Mouse (Mus musculus): ENCODE data around the gene Mef2c. TPM values are rescaled to one million over a fixed set of nuclear protein-coding genes. Genes with fewer than 3 reads are reported as not detected.

Mef2c gene
- total RNA-seq (2012; rRNA removed) (not detected in 2 replicates), polyA plus RNA-seq (2012; ENCODE audit: insufficient read depth in 1 of 2, insufficient read length in 2 of 2, low read depth in 1 of 2, low replicate concordance in 2 of 2, missing spikeins in 1 of 2) (not detected)

GRCm38 (mm10) chr13:83503919-83504318, at the start of gene Mef2c:
TSS of gene Mef2c (plus strand) at chr13:83504034.
- Histone ChIP-seq H3K27me3 (ENCODE audit: control insufficient read depth in 1 of 2, insufficient read depth in 2 of 2, low read length in 2 of 2) (no peaks in the 10 kb centered on the region), H3K9me3 (replicated peaks; ENCODE audit: insufficient read depth, low read length) (no peaks in the 10 kb centered on the region), H3K4me3 (ENCODE audit: control insufficient read depth in 1 of 2, insufficient read depth in 1 of 2, low read depth in 2 of 2, low read length in 2 of 2) (no peak within 1 kb of the TSS), H3K79me2 (ENCODE audit: control insufficient read depth, insufficient read depth, low read length, poor library complexity) (no peaks in the 10 kb centered on the region), H3K27ac (ENCODE audit: control insufficient read depth, low read depth, low read length) (no peak within 1 kb of the TSS), H3K36me3 (ENCODE audit: control insufficient read depth in 1 of 2, insufficient read depth in 2 of 2, low read length in 2 of 2) (peaks cover 0 to 7% of the 10 kb centered on the region in 2 experiments; a peak in 2 of 4 replicates), H3K9ac (ENCODE audit: control insufficient read depth, low read depth, low read length, poor library complexity, severe bottlenecking) (no peak within 1 kb of the TSS), H3K4me1 (ENCODE audit: control insufficient read depth in 1 of 2, insufficient read depth in 2 of 2, low read length in 2 of 2) (peaks cover 0 to 3% of the 10 kb centered on the region in 2 experiments; a peak in 1 of 4 replicates)
- TF ChIP-seq SIN3A (IDR thresholded peaks at IDR 0.05; ENCODE audit: low read length) (no peak), TBP (IDR thresholded peaks at IDR 0.05; ENCODE audit: low read depth, low read length) (no peak), GABPA (IDR thresholded peaks at IDR 0.05; ENCODE audit: low read depth, low read length) (no peak), USF1 (IDR thresholded peaks at IDR 0.05; ENCODE audit: low read depth, low read length) (no peak), EP300 (IDR thresholded peaks at IDR 0.05; ENCODE audit: low read depth in 1 of 2, low read length in 2 of 2) (no peak), E2F4 (IDR thresholded peaks at IDR 0.05; ENCODE audit: borderline replicate concordance, low read depth, low read length) (no peak), MAZ (IDR thresholded peaks at IDR 0.05; ENCODE audit: low read depth, low read length) (no peak), CHD2 (IDR thresholded peaks at IDR 0.05; ENCODE audit: low read length) (no peak), MYB (IDR thresholded peaks at IDR 0.05; ENCODE audit: low read depth, low read length) (no peak), POLR2A (IDR thresholded peaks at IDR 0.05; ENCODE audit: control insufficient read depth in 1 of 2, insufficient read depth in 1 of 2, low read depth in 1 of 2, low read length in 2 of 2, poor library complexity in 1 of 2) (no peak), ZKSCAN1 (IDR thresholded peaks at IDR 0.05; ENCODE audit: low read depth, low read length) (no peak), TAL1 (IDR thresholded peaks at IDR 0.05; ENCODE audit: low read length) (no peak), MXI1 (IDR thresholded peaks at IDR 0.05; ENCODE audit: low read depth, low read length) (no peak), ZNF384 (IDR thresholded peaks at IDR 0.05; ENCODE audit: low read depth, low read length) (no peak), JUND (IDR thresholded peaks at IDR 0.05; ENCODE audit: low read depth, low read length) (no peak), POLR2AphosphoS5 (IDR thresholded peaks at IDR 0.05; ENCODE audit: borderline replicate concordance, low read depth, low read length) (no peak), GATA1 (IDR thresholded peaks at IDR 0.05; ENCODE audit: low read depth, low read length) (no peak), ELF1 (IDR thresholded peaks at IDR 0.05; ENCODE audit: low read depth, low read length) (no peak), CTCF (IDR thresholded peaks at IDR 0.05 in 2 of 3, conservative IDR thresholded peaks at IDR 0.05 in 1 of 3; ENCODE audit: control insufficient read depth in 1 of 3, insufficient read depth in 1 of 3, low read depth in 2 of 3, low read length in 3 of 3, poor library complexity in 1 of 3, severe bottlenecking in 1 of 3) (no peak), ZC3H11A (IDR thresholded peaks at IDR 0.05; ENCODE audit: low read depth, low read length) (no peak)
- DNase-seq (ENCODE audit: low read depth, low spot score): no peak

GRCm38 (mm10) chr13:83458729-83459128, 45.1 kb upstream of the Mef2c start:
- Histone ChIP-seq H3K9me3 (replicated peaks; ENCODE audit: insufficient read depth, low read length) (no peaks in the 10 kb centered on the region), H3K4me1 (ENCODE audit: control insufficient read depth in 1 of 2, insufficient read depth in 2 of 2, low read length in 2 of 2) (peaks cover 0 to 2% of the 10 kb centered on the region in 2 experiments; a peak in 2 of 4 replicates), H3K79me2 (ENCODE audit: control insufficient read depth, insufficient read depth, low read length, poor library complexity) (no peaks in the 10 kb centered on the region), H3K9ac (ENCODE audit: control insufficient read depth, low read depth, low read length, poor library complexity, severe bottlenecking) (no peak overlapping the region), H3K4me3 (ENCODE audit: control insufficient read depth in 1 of 2, insufficient read depth in 1 of 2, low read depth in 2 of 2, low read length in 2 of 2) (no peak overlapping the region), H3K36me3 (ENCODE audit: control insufficient read depth in 1 of 2, insufficient read depth in 2 of 2, low read length in 2 of 2) (peaks cover 0 to 5% of the 10 kb centered on the region in 2 experiments; a peak in 1 of 4 replicates), H3K27me3 (ENCODE audit: control insufficient read depth in 1 of 2, insufficient read depth in 2 of 2, low read length in 2 of 2) (no peaks in the 10 kb centered on the region), H3K27ac (ENCODE audit: control insufficient read depth, low read depth, low read length) (no peak overlapping the region)
- TF ChIP-seq E2F4 (IDR thresholded peaks at IDR 0.05; ENCODE audit: borderline replicate concordance, low read depth, low read length): no peak
- TF ChIP-seq CHD2 (IDR thresholded peaks at IDR 0.05; ENCODE audit: low read length): no peak
- TF ChIP-seq NRF1 (IDR thresholded peaks at IDR 0.05; ENCODE audit: insufficient read depth, low read depth, low read length, poor library complexity, severe bottlenecking): no peak
- no peak for TF ChIP-seq UBTF (IDR thresholded peaks at IDR 0.05; ENCODE audit: borderline replicate concordance, insufficient read depth, low read depth, low read length)
- TF ChIP-seq MAFK (IDR thresholded peaks at IDR 0.05; ENCODE audit: borderline replicate concordance, low read depth, low read length): no peak
- TF ChIP-seq POLR2A (IDR thresholded peaks at IDR 0.05; ENCODE audit: control insufficient read depth in 1 of 2, insufficient read depth in 1 of 2, low read depth in 1 of 2, low read length in 2 of 2, poor library complexity in 1 of 2): no peak
- no peak for TF ChIP-seq RCOR1 (IDR thresholded peaks at IDR 0.05; ENCODE audit: low read depth, low read length)
- no peak for TF ChIP-seq TCF12 (IDR thresholded peaks at IDR 0.05; ENCODE audit: low read depth, low read length)
- TF ChIP-seq SMC3 (IDR thresholded peaks at IDR 0.05; ENCODE audit: low read depth, low read length): no peak
- no peak for TF ChIP-seq ZNF384 (IDR thresholded peaks at IDR 0.05; ENCODE audit: low read depth, low read length)
- TF ChIP-seq POLR2AphosphoS5 (IDR thresholded peaks at IDR 0.05; ENCODE audit: borderline replicate concordance, low read depth, low read length): no peak
- no peak for DNase-seq (ENCODE audit: low read depth, low spot score)
